Mouse (Mus musculus): ENCODE data around the gene Sema5a.

The Sema5a gene

GRCm38 (mm10) chr15:32437654-32438053 lies 193.0 kb downstream of the Sema5a start:
- peak; percentile 63 for DNase-seq (ENCODE audit: extremely low spot score)

- DNase-seq (ENCODE audit: extremely low spot score) = no peak
Observed at GRCm38 (mm10) chr15:32442745-32443144, 198.1 kb downstream of the Sema5a start.

DNA sequence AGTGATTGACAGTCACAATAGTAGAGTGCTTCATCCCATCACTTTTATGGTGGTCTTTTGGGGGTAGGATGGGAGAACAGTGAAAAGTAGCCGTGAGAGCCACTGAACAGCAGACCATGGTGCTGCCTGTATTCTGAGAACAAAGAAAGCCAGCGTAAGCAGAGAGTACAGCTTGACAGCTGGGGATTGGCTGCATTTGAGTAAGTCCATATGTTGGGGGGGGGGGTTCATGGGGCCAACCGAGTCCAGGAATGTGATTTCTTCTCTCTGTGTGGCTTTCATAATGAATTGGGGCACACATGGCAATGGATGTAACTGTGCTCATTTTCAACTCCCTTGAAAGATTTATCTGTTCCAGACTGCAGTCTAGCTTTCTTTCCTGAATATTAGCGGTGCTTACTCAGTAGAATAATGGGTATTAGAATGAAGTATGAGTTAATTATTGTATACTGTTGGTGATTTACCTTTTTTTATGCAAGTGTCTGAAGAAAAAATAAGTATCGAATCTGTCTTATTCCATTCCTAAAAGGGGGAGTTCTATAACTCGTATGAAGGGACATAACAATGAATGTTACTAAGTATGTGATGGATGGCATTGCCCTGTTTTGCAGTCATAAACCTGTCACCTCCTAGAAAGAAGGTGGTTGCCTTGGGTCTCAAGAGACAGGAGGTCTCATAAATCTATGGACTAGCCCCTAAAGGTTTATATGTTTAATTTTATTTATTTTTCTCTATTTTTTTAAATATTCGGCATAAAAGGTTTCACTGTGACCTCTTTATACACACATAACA lies 203.1 kb downstream of the Sema5a start:
- DNase-seq (ENCODE audit: extremely low spot score) = no peak

DNA sequence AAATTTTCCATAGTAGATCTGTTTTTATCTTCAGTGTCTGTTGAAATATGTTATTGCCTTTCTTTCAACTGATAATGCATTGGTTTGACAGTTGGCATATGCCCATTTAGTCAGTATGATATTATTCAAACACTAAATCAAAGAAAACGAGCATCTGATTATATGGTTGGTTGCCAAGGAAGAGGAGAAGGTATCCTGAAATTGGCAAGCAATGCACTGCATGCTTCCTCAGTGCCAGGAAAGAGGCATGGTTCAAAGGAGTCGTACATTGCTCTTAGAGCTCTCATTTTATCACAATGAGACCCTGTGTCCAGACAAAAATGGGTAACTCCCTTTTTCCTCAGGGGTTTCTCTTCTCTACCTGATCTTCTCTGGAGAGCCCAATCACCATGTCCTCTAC lies 214.4 kb downstream of the Sema5a start:
- no peak for DNase-seq (ENCODE audit: extremely low spot score)

- DNase-seq (ENCODE audit: extremely low spot score) = no peak
Observed at GRCm38 (mm10) chr15:32460238-32460637, 215.6 kb downstream of the Sema5a start.

DNA sequence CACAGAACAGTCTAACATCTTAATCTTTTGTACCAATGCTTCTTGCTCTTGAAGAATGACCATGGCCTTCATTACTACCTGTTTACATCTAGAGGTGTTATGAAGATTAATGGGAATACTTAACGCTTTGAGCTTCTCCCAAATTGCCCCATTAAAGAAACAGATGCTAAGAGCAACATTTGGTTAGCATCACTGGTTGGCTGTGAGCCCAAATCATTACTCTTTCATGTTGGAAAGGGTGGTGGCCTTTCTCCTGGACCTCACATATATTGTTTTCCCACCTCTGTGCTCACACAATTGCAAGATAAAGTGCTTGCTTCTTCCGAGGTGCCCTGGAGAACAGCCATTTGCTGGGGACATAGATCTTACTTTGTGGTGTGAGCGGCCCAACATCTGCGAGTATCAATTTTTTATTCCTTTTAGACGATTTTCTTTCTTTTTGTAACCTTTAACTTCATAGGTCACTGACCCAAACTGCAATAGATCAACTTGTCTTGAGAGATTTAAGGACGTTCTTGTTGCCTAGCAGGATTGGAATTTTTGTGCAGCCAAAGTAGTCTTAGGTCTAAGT lies 227.0 kb downstream of the Sema5a start:
- no peak for DNase-seq (ENCODE audit: extremely low spot score)

DNA sequence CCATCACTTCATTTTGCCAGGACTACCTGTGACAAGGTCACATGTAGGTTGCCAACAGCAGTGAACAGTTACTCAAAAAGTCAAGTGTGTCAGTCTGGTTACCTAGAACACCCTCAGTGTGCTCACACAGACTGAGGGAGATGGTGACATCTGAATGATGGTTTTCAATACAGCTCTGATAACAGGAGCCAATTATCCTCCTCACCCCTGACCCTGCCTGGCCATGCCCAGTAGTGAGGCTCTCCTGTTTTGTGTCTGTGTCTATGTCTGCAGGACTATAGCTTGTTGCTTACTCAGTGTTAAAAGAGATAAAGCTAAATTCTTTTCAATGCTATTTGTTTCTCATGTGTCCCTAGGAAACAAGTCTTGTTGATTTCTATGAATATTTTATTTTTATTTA lies 236.1 kb downstream of the Sema5a start:
- DNase-seq (ENCODE audit: extremely low spot score) = no peak

GRCm38 (mm10) chr15:32485064-32485964 lies 240.7 kb downstream of the Sema5a start:
- no peak for DNase-seq (ENCODE audit: extremely low spot score)

- no peak for DNase-seq (ENCODE audit: extremely low spot score)
Observed at GRCm38 (mm10) chr15:32487968-32488367, 243.4 kb downstream of the Sema5a start.

- no peak for DNase-seq (ENCODE audit: extremely low spot score)
Observed at GRCm38 (mm10) chr15:32494219-32494618, 249.6 kb downstream of the Sema5a start.

DNA sequence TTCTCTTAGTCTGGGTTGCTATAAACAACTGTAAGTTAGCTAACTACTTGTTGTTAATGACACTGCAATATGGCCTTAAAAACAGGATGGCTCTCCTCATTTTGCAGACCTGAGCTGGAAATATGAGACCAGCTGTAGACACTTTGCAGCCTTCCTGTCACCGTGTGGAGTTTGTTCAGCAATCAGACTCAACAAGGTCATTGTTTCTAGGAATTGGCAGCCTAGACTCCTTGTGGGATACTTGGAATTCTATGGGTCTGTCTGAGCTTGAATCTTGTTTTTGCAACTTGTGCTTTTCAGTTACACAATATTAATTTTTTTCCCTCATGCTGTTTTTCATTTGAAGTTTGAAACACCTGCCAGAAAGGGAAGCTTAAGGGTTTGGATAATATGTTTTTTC lies 250.3 kb downstream of the Sema5a start:
- no peak for DNase-seq (ENCODE audit: extremely low spot score)

- DNase-seq (ENCODE audit: extremely low spot score) = no peak
Observed at GRCm38 (mm10) chr15:32496880-32497279, 252.3 kb downstream of the Sema5a start.

GRCm38 (mm10) chr15:32505941-32506340 lies 261.3 kb downstream of the Sema5a start:
- DNase-seq (ENCODE audit: extremely low spot score) = no peak

DNA sequence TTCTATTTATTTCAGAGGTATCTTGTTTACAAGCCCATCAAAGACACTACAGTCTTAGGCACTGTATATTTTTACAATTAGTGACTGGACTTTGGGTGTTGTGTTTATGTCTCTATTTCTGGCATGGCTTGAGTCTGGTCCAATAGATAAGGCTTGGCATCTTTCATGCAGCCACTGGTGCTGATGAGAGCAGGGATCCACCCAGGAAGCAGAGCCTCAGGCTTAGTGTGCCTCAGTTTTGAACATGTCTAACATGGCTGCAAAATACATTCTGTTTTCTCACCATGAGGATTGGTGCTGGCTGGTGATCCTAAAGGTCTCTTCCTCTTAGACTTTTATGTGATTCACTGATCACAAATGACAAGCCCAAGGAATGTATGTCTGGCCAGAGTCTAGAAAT lies 263.7 kb downstream of the Sema5a start:
- DNase-seq (ENCODE audit: extremely low spot score) = no peak

DNA sequence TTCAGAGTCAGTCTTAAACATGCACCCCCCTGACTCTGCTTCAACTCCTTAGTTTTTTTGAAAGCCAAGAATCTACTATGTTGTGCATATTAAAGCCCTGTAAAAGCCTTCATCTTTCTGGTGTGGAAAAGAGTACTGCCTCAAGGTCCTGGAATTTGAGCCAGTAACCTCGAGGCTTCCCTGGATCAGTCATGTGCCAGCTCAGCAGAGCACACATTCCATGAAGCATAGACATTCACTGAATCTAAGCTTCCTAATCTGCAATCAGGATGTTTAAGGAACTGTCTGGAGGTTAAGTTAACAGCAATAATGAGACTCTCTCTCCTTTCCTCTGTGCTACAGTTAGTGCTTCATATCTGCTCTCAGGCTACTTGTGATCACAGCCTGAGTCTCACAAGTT lies 270.3 kb downstream of the Sema5a start:
- DNase-seq (ENCODE audit: extremely low spot score) = no peak

GRCm38 (mm10) chr15:32517954-32518353 lies 273.3 kb downstream of the Sema5a start:
- DNase-seq (ENCODE audit: extremely low spot score) = no peak

DNA sequence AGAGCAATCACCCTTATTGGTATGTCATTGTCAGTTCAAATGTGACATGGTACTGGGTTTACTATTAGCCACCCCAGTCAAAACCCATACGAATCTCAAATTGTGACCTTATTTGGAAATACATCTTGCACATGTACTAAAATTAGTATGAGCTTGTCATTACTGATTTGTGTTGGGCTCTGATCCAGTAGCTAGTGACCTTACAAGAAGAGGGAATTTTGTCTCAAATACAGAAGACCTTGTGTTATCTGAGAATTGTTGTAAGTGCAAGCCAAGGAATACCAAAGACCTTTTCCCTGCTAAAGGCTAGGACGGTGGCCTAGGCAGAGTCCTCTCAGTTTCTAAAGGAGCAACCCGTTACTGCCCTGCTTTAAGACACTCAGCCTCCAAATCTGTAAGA lies 287.9 kb downstream of the Sema5a start:
- no peak for DNase-seq (ENCODE audit: extremely low spot score)

DNA sequence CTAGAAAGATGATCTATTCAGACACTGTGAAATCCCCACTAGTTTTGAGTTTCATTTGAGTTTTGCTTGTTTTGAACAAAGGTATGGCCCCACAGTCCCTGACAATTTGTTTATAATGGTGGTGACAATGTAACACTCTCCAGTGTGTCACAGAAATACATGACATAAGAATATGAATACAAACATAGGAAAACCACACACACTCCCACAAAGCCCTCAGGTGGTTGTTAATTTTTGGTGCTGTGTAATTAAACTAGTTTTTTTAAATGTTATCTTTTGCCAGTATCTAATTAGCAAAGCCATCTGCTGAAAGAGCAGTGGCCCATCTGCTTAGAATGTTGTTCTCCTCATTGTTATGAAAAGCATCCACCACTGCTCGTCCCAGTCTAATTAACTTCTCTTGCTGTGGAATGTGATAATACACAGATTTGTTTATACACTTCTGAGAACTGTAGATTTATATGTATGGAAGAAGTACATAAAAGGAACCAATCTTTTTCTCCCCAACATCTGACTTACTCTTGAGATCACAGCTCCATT lies 289.0 kb downstream of the Sema5a start:
- DNase-seq (ENCODE audit: extremely low spot score) = no peak

DNA sequence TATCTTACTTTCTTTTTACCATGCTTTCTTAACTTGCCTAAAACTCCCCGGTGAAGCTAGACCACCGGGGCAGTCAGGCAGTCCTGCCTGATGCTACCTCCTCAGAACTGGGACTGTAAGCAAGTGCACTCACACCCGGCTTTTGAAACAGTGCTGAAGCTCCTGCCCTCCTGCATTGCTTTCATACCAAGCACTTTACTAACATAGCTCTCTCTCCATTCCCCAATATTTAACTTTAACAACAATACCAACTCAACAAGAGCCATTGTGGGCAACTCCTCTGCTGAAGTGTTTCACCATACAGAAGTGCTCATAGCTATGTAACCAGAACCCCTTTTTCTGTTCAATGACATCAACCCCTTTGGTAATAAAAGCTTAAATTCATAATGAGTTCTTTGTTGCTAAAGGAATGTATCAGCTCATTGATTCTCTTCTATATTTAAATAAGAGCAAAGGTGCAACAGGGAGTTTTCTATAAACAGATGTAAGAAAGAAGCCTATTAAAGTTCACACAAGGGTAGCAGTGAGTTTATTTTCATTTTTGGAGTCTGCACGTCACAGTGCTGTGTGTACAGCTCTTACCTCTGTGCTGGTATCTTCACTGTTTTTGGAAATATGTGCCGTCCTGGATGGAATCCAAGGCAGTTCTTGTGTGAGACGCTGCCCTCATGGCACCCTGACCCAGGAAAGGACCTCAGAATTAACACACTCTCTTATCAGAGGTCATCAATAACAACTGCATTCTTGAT lies 292.3 kb downstream of the Sema5a start:
- DNase-seq (ENCODE audit: extremely low spot score) = no peak

DNA sequence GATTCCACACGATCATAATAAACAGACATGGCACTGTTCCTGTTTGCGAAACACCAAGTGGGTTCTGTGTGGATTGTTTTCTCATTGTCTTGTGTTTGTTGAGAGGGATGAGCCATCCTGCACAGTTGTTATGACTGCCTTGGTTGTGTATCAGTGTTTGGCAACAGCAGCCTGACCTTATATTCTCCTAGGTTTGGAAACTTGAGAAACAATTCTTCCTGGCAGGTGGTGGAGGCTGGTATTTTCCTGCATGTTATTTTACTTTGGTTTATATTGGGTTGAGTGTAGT lies 292.8 kb downstream of the Sema5a start:
- DNase-seq (ENCODE audit: extremely low spot score) = no peak

DNA sequence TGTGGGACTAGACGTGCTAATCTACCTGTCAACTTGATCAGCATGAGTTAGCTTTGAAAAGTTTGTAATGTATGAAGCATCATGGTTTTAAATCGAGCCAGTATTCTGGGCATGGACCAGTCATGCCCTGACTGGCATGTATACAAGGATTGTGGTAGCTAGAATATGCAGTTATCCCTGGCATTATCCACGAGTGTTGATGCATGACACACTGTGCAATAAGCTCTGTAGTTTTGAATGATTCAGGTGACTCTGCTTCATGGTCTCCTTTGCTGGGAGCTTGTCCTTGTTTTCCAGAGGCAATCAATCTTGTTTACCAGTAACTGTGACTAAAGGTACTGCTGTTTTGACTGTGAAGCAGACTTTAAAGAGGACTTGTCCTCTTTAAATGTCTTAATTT lies 293.5 kb downstream of the Sema5a start:
- DNase-seq (ENCODE audit: extremely low spot score) = no peak

GRCm38 (mm10) chr15:32542746-32543145 lies 298.1 kb downstream of the Sema5a start:
- DNase-seq (ENCODE audit: extremely low spot score) = no peak

All from embryo, embryonic 9.5 days (tissue).